Mouse (Mus musculus): ENCODE results near the gene Ficd.

Ficd gene

GRCm38 (mm10) chr5:113735345-113736112, at the start of gene Ficd:
Ficd (plus strand) TSS chr5:113735803.
- DNase-seq (ENCODE audit: low spot score), result peak; percentile 74

- no peak for DNase-seq (ENCODE audit: low spot score)
Observed at GRCm38 (mm10) chr5:113687514-113687913, 48.1 kb upstream of the Ficd start.

- no peak for DNase-seq (ENCODE audit: low spot score)
Observed at GRCm38 (mm10) chr5:113690069-113690548, 45.5 kb upstream of the Ficd start.

GRCm38 (mm10) chr5:113690866-113691265, 44.7 kb upstream of the Ficd start:
- DNase-seq (ENCODE audit: low spot score), result no peak

- no peak for DNase-seq (ENCODE audit: low spot score)
Observed at GRCm38 (mm10) chr5:113693196-113693755, 42.3 kb upstream of the Ficd start.

GRCm38 (mm10) chr5:113694000-113694399, 41.6 kb upstream of the Ficd start:
- DNase-seq (ENCODE audit: low spot score), result no peak

- no peak for DNase-seq (ENCODE audit: low spot score)
Observed at GRCm38 (mm10) chr5:113694415-113694814, 41.2 kb upstream of the Ficd start.

GRCm38 (mm10) chr5:113700388-113701023, 35.1 kb upstream of the Ficd start:
- DNase-seq (ENCODE audit: low spot score), result no peak

- DNase-seq (ENCODE audit: low spot score), result no peak
Observed at GRCm38 (mm10) chr5:113703803-113704585, 31.6 kb upstream of the Ficd start.

- no peak for DNase-seq (ENCODE audit: low spot score)
Observed at GRCm38 (mm10) chr5:113712861-113713260, 22.7 kb upstream of the Ficd start.

- DNase-seq (ENCODE audit: low spot score), result no peak
Observed at GRCm38 (mm10) chr5:113716581-113717388, 18.8 kb upstream of the Ficd start.

- DNase-seq (ENCODE audit: low spot score), result no peak
Observed at GRCm38 (mm10) chr5:113719221-113719661, 16.4 kb upstream of the Ficd start.

- no peak for DNase-seq (ENCODE audit: low spot score)
Observed at GRCm38 (mm10) chr5:113722224-113723013, 13.2 kb upstream of the Ficd start.

- DNase-seq (ENCODE audit: low spot score), result no peak
Observed at GRCm38 (mm10) chr5:113723567-113724237, 11.9 kb upstream of the Ficd start.

- DNase-seq (ENCODE audit: low spot score), result peak; percentile 74
Observed at GRCm38 (mm10) chr5:113724446-113724845, 11.2 kb upstream of the Ficd start, which contains the start of gene 1700069L16Rik. 1700069L16Rik (minus strand) TSS chr5:113724772.

- no peak for DNase-seq (ENCODE audit: low spot score)
Observed at GRCm38 (mm10) chr5:113725417-113725816, 10.2 kb upstream of the Ficd start.

GRCm38 (mm10) chr5:113726618-113727017, 9.0 kb upstream of the Ficd start:
- DNase-seq (ENCODE audit: low spot score), result no peak

- DNase-seq (ENCODE audit: low spot score), result no peak
Observed at GRCm38 (mm10) chr5:113727238-113727637, 8.4 kb upstream of the Ficd start.

- no peak for DNase-seq (ENCODE audit: low spot score)
Observed at GRCm38 (mm10) chr5:113728011-113728410, 7.6 kb upstream of the Ficd start.

GRCm38 (mm10) chr5:113728691-113729090, 6.9 kb upstream of the Ficd start:
- no peak for DNase-seq (ENCODE audit: low spot score)
